ENCODE assay signal across 23 mouse cellular contexts in genomic region chr2:32685807-32686206, GRCm38 (mm10). TPM values are rescaled to one million over a fixed set of nuclear protein-coding genes. Genes with fewer than 3 reads are reported as not detected.
DNase-seq lines count a peak whose midpoint lies in the region; ATAC-seq lines count a peak whose summit lies in the region.
"Had no signal": no experiment of that assay in that cellular context is flagged by ENCODE, and none has a peak within 500 bp of the region (broad histone marks: within the 10 kb centered on the region; RNA-seq: fewer than 3 reads in every experiment).

No protein-coding gene starts in this region.

- 0 out of 2 replicates have a peak overlapping the region, but pooled peaks have one; percentile 37 for H3K9ac ChIP-seq in limb, embryonic 12.5 days (replicated peaks)
- H3K9ac ChIP-seq in forebrain, embryonic 12.5 days, result no peak overlapping the region
- H3K9ac ChIP-seq: embryonic facial prominence, embryonic 13.5 days; kidney, embryonic 15.5 days; liver, embryonic 14.5 days had no signal

- no peaks in the 10 kb centered on the region for H3K27me3 ChIP-seq in limb, embryonic 12.5 days
- H3K27me3 ChIP-seq in limb, embryonic 10.5 days (ENCODE audit: low read depth, poor library complexity, severe bottlenecking), result no peaks in the 10 kb centered on the region
- no peaks in the 10 kb centered on the region for H3K27me3 ChIP-seq in forebrain, embryonic 12.5 days
- H3K27me3 ChIP-seq: CH12.LX; embryonic facial prominence, embryonic 13.5 days; kidney, embryonic 15.5 days had no signal

- no peak overlapping the region for H3K4me3 ChIP-seq in limb, embryonic 12.5 days (replicated peaks)
- H3K4me3 ChIP-seq in limb, embryonic 10.5 days, result no peak overlapping the region
- H3K4me3 ChIP-seq in forebrain, embryonic 12.5 days (replicated peaks), result no peak overlapping the region
- H3K4me3 ChIP-seq: embryonic facial prominence, embryonic 13.5 days; forebrain, embryonic 10.5 days; hindbrain, embryonic 10.5 days; kidney, embryonic 15.5 days had no signal

- peaks cover 7% of the 10 kb centered on the region for H3K4me1 ChIP-seq in limb, embryonic 12.5 days (replicated peaks)
- H3K4me1 ChIP-seq in limb, embryonic 10.5 days, result peaks cover 23% of the 10 kb centered on the region
- peaks cover 5% of the 10 kb centered on the region; the same call in 1 of the 2 replicates for H3K4me1 ChIP-seq in forebrain, embryonic 12.5 days

- no peaks in the 10 kb centered on the region for H3K9me3 ChIP-seq in limb, embryonic 12.5 days
- no peaks in the 10 kb centered on the region for H3K9me3 ChIP-seq in limb, embryonic 10.5 days (replicated peaks)
- H3K9me3 ChIP-seq in forebrain, embryonic 12.5 days, result no peaks in the 10 kb centered on the region
- H3K9me3 ChIP-seq: embryonic facial prominence, embryonic 13.5 days; forebrain, embryonic 10.5 days; hindbrain, embryonic 10.5 days; kidney, embryonic 15.5 days had no signal

- DNase-seq in limb, embryonic 10.5 days (ENCODE audit: low spot score), result no peak
- peak; percentile 72 for DNase-seq in NIH3T3 (ENCODE audit: low read depth)
- peak; percentile 52 for DNase-seq in adrenal gland, postnatal 14 days
- DNase-seq in yolk sac, embryonic 10.5 days (ENCODE audit: low spot score), result peak; percentile 78
- DNase-seq: cerebellum, adult 9-10 months; layer of hippocampus, postnatal 36 days; left cerebral cortex, postnatal 4 days; thymus, adult 18-20 months had no signal

- no peak for ATAC-seq in limb, embryonic 12.5 days (ENCODE audit: insufficient number of reproducible peaks, insufficient read depth, low FRiP score, low TSS enrichment, low read depth)
- ATAC-seq in frontal cortex, adult (ENCODE audit: low TSS enrichment), result no peak
- no peak for ATAC-seq in forebrain, embryonic 12.5 days (ENCODE audit: low FRiP score)
- ATAC-seq: activated CD4-positive, CD25-positive, alpha-beta regulatory T cell, adult 4 months; midbrain, embryonic 16.5 days had no signal

- peaks cover 66% of the 10 kb centered on the region for H3K36me3 ChIP-seq in limb, embryonic 12.5 days
- H3K36me3 ChIP-seq in limb, embryonic 10.5 days, result peaks cover 74% of the 10 kb centered on the region
- H3K36me3 ChIP-seq in forebrain, embryonic 12.5 days (replicated peaks), result peaks cover 56% of the 10 kb centered on the region

- no peak overlapping the region for H3K27ac ChIP-seq in limb, embryonic 12.5 days
- H3K27ac ChIP-seq in limb, embryonic 10.5 days, result no peak overlapping the region
- no peak overlapping the region for H3K27ac ChIP-seq in forebrain, embryonic 12.5 days
- H3K27ac ChIP-seq: embryonic facial prominence, embryonic 13.5 days; forebrain, embryonic 10.5 days; hindbrain, embryonic 10.5 days; kidney, embryonic 15.5 days; liver, embryonic 14.5 days had no signal

- no peak overlapping the region for H3K4me2 ChIP-seq in limb, embryonic 12.5 days
- no peak overlapping the region for H3K4me2 ChIP-seq in forebrain, embryonic 12.5 days
- H3K4me2 ChIP-seq: embryonic facial prominence, embryonic 13.5 days; kidney, embryonic 15.5 days had no signal

- WGBS in limb, embryonic 12.5 days, result 93% methylated on average over 3 of the region's 3 CpGs
- WGBS in limb, embryonic 10.5 days, result 99% methylated on average over 3 of the region's 3 CpGs
- WGBS in forebrain, embryonic 12.5 days, result 98% methylated on average over 3 of the region's 3 CpGs

RNA-seq across cellular contexts. Expression of gene Fpgs, which starts 18.1 kb away (rescaled TPM):
- polyA plus RNA-seq in limb, embryonic 12.5 days (2016; fragmentation: Nextera tagmentation; extraction: Ambion mirVana), result 31.0 and 32.9 TPM in 2 replicates
- polyA plus RNA-seq in limb, embryonic 10.5 days (2016; fragmentation: Nextera tagmentation; extraction: Ambion mirVana), result 31.6 and 35.4 TPM in 2 replicates
- 16.2 and 35.8 TPM in 2 replicates for total RNA-seq in adrenal gland, postnatal 14 days (2021)
- polyA plus RNA-seq in forebrain, embryonic 12.5 days (2016; fragmentation: Nextera tagmentation; extraction: Ambion mirVana), result 16.4 and 19.6 TPM in 2 replicates

RNA-seq across cellular contexts. Expression of gene Cdk9, which starts 27.1 kb away (rescaled TPM):
- polyA plus RNA-seq in limb, embryonic 12.5 days (2016; fragmentation: Nextera tagmentation; extraction: Ambion mirVana), result 129 and 136 TPM in 2 replicates
- polyA plus RNA-seq in limb, embryonic 10.5 days (2016; fragmentation: Nextera tagmentation; extraction: Ambion mirVana), result 156 and 160 TPM in 2 replicates
- 67.4 and 79.7 TPM in 2 replicates for total RNA-seq in adrenal gland, postnatal 14 days (2021)
- polyA plus RNA-seq in forebrain, embryonic 12.5 days (2016; fragmentation: Nextera tagmentation; extraction: Ambion mirVana), result 105 and 110 TPM in 2 replicates

RNA-seq across cellular contexts. Expression of gene Sh2d3c, which starts 35.0 kb away (rescaled TPM):
- polyA plus RNA-seq in limb, embryonic 12.5 days (2016; fragmentation: Nextera tagmentation; extraction: Ambion mirVana), result 17.0 and 17.1 TPM in 2 replicates
- polyA plus RNA-seq in limb, embryonic 10.5 days (2016; fragmentation: Nextera tagmentation; extraction: Ambion mirVana), result 16.2 and 20.9 TPM in 2 replicates
- 29.8 and 39.3 TPM in 2 replicates for total RNA-seq in adrenal gland, postnatal 14 days (2021)
- 30.1 and 35.1 TPM in 2 replicates for polyA plus RNA-seq in forebrain, embryonic 12.5 days (2016; fragmentation: Nextera tagmentation; extraction: Ambion mirVana)

RNA-seq across cellular contexts. Expression of gene Eng, which starts 39.4 kb away (rescaled TPM):
- 24.7 and 25.7 TPM in 2 replicates for polyA plus RNA-seq in limb, embryonic 12.5 days (2016; fragmentation: Nextera tagmentation; extraction: Ambion mirVana)
- polyA plus RNA-seq in limb, embryonic 10.5 days (2016; fragmentation: Nextera tagmentation; extraction: Ambion mirVana), result 27.9 and 28.5 TPM in 2 replicates
- total RNA-seq in adrenal gland, postnatal 14 days (2021), result 105 and 106 TPM in 2 replicates
- 21.0 and 21.4 TPM in 2 replicates for polyA plus RNA-seq in forebrain, embryonic 12.5 days (2016; fragmentation: Nextera tagmentation; extraction: Ambion mirVana)
- polyA plus RNA-seq: activated CD4-positive, CD25-positive, alpha-beta regulatory T cell, adult 4 months had no signal

RNA-seq across cellular contexts. Expression of gene 6330409D20Rik, which starts 55.0 kb away (rescaled TPM):
- not detected in 2 replicates for polyA plus RNA-seq in limb, embryonic 12.5 days (2016; fragmentation: Nextera tagmentation; extraction: Ambion mirVana)
- polyA plus RNA-seq in limb, embryonic 10.5 days (2016; fragmentation: Nextera tagmentation; extraction: Ambion mirVana), result 0.14 TPM in 1 of 2 replicates, not detected in the other
- total RNA-seq in adrenal gland, postnatal 14 days (2021), result not detected in 2 replicates
- 1.9 and 2.1 TPM in 2 replicates for polyA plus RNA-seq in forebrain, embryonic 12.5 days (2016; fragmentation: Nextera tagmentation; extraction: Ambion mirVana)
- total RNA-seq: CH12.LX; megakaryocyte-erythroid progenitor cell, adult 5-6 weeks had no signal
- polyA plus RNA-seq: gonadal fat pad, adult 2 months; kidney, embryonic 15.5 days; small intestine, adult 2 months; urinary bladder, adult 2 months had no signal
